Mouse (Mus musculus): ENCODE results near the gene Rhbdl1. TPM values are rescaled to one million over a fixed set of nuclear protein-coding genes. Genes with fewer than 3 reads are reported as not detected.
"Not testable (repeated sequence)": the region's sequence is repeated elsewhere in the genome, so short reads cannot be mapped to it uniquely, and the experiment has no call there.

Gene Rhbdl1
- polyA plus RNA-seq, 1 experiment from 2014 or later = 11.2 TPM

DNA sequence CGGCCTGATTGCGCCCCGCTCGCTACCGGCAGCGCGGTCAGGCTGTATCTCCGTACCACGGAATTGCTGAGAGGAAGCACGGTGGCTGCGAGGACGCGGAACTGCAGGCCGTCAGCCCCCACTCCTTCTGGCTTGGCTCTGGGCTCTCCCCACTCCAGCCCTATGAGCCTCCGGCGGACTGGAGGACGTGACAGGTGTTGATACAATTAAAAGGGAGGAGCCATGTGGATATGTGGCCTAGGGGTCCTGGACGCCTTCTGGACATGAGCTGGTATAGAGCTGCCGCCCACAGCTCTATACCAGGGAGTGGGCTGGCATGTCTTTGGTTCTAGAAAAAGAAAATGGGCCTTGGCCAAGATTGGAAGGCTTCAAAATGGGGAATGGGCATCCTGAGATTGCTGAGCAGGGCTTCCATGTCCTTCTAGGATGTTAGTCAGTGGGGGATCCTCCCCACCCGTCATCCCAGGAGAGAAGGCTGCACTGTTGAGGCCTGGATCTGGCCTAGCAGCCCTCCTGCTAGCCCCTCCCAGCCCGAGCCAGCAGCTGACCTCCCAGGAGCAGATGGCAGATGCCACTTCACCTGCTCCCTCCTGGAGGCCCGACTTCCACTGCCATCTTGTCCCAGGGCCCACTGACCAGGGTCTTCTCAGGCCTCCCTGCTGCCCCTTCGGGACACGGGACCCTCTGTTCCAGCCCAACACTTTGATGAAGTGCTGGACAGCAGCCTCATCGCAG lies 27.3 kb downstream of the Rhbdl1 start:
- peak; percentile 71 for ATAC-seq
- peaks cover 39% of the 10 kb centered on the region for H3K4me1 ChIP-seq

DNA sequence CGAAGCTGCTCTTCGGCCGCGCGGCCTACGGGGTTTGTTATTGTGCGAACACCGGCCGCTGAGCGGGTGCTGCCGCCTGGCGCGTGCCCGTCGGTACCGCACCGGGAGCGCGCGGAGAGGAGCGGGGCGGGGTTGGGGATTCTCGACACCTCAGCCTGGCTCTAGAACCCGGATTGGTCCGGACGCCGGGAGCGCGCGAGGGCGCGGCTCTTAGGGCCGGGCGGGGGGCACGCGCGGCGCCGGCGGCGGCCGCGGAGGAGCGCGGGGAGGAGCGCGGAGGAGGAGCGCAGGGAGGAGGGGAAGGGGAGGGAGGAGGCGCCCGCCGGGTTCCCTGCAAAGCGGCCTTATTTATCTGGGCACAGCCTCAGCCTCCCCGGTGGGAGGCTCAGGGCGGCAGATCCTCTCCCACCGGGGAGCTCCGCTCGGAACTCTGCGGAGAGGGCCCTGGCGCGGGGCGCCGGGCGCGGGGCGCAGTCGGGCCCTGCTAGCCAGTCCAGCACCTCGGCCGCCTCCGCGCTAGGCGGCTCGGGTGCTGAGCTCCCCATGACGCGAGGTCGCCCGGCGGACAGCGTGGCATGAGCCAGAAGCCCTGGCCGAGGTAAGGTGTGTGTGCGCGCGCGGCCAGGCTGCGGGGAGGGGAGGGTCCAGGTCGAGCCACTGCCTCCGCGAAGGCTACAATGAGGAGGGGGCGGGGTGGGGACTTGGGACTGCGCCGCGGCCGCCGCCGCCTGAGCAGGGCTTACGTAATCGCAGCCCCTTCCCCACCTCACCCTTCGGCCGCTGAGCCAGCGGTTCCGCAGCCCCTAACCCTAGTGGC lies 28.1 kb downstream of the Rhbdl1 start, which contains the start of gene Fbxl16:
TSS of gene Fbxl16 (plus strand) at position 297 of the 817 bp plus-strand sequence.
- Histone ChIP-seq H3K9me3 (replicated peaks) (no peaks in the 10 kb centered on the region), H3K27me3 (peaks cover 3% of the 10 kb centered on the region; the same call in 1 of the 2 replicates), H3K36me3 (ENCODE audit: poor library complexity, severe bottlenecking) (no peaks in the 10 kb centered on the region), H3K4me2 (peak within 1 kb of the TSS; percentile 91), H3K4me3 (peak within 1 kb of the TSS; percentile 70), H3K9ac (peak within 1 kb of the TSS; percentile 89), H3K27ac (peak within 1 kb of the TSS; percentile 95), H3K4me1 (peaks cover 41% of the 10 kb centered on the region)
- WGBS = under 1% methylated on average over 89 of the region's 100 CpGs
- ATAC-seq = peak; percentile 84

More for the DNA sequence above, 27.3 kb downstream of the Rhbdl1 start:
- Histone ChIP-seq H3K4me3 (peak overlapping the region; percentile 70), H3K27ac (peak overlapping the region; percentile 95), H3K9me3 (replicated peaks) (no peaks in the 10 kb centered on the region), H3K9ac (peak overlapping the region; percentile 89), H3K27me3 (peaks cover 3% of the 10 kb centered on the region; the same call in 1 of the 2 replicates), H3K36me3 (ENCODE audit: poor library complexity, severe bottlenecking) (no peaks in the 10 kb centered on the region), H3K4me2 (peak overlapping the region; percentile 91)
- 6% methylated on average over 25 of the region's 25 CpGs for WGBS

DNA sequence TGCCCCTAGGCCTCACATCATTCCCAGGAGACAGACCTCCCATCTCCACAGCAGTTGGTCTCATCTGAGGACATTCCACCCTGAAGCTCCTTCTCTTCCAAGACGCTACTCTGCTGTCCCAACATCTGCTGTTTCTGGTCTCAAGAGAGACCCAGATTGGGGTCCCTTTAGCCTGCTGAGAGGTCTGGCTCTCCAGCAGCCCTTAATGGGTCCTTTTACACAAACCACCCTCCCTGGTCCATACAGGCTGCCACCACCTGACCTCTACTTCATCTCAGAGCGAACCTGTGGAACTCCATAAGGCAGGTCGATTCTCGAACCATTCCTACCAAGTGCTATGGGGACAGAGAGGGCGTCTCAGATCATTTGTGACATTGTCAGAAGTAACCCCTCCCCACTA lies 29.1 kb downstream of the Rhbdl1 start:
- H3K9me3 ChIP-seq (replicated peaks) = no peaks in the 10 kb centered on the region
- H3K4me2 ChIP-seq = peak overlapping the region; percentile 91
- no peak for ATAC-seq
- peaks cover 45% of the 10 kb centered on the region for H3K4me1 ChIP-seq
- WGBS = 39% methylated on average over 5 of the region's 5 CpGs
- H3K4me3 ChIP-seq = peak overlapping the region; percentile 70
- H3K9ac ChIP-seq = peak overlapping the region; percentile 89; the same call in 1 of the 2 replicates
- H3K36me3 ChIP-seq (ENCODE audit: poor library complexity, severe bottlenecking) = no peaks in the 10 kb centered on the region
- peaks cover 3% of the 10 kb centered on the region; the same call in 1 of the 2 replicates for H3K27me3 ChIP-seq
- peak overlapping the region; percentile 95 for H3K27ac ChIP-seq

DNA sequence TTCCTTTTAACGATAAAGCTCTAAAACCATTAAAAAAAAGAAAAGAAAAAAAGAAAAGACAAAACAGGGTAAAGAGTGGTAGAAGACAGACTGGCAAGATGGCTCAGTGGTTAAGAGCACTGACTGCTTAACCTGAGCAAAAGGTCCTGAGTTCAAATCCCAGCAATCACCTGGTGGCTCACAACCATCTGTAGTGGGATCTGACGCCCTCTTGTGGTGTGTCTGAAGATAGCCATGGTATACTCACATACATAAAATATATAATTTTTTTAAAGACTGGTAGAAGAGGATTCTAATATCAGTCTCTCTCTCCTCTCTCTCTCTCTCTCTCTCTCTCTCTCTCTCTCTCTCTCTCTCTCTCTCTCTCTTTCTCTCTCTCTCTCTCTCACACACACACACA lies 29.6 kb downstream of the Rhbdl1 start:
- H3K27ac ChIP-seq; H3K27me3 ChIP-seq; H3K9ac ChIP-seq; H3K4me2 ChIP-seq; ATAC-seq; H3K9me3 ChIP-seq (replicated peaks); H3K4me3 ChIP-seq; H3K36me3 ChIP-seq (ENCODE audit: poor library complexity, severe bottlenecking): not testable (repeated sequence)
- 38% methylated on average over 2 of the region's 2 CpGs for WGBS
- H3K4me1 ChIP-seq = peaks cover 46% of the 10 kb centered on the region

DNA sequence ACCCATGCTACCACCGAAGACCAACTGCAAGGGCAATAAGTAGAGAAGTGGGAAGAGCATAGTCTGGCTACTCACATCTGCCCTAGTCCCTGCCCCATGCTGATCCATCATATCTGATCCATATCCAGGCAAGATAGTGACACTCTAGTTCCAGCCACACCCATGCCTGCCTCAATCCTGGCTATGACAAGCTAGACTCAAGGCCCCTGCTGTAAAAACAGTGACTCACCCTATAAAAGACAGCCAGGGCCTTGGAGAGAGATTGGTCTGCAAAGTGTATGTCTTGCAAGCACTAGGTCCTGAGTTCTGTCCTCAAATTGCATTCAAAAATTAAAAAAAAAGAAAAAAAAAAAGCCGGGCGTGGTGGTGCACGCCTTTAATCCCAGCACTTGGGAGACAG lies 30.6 kb downstream of the Rhbdl1 start:
- Histone ChIP-seq H3K4me3 (no peak overlapping the region), H3K9me3 (replicated peaks) (no peaks in the 10 kb centered on the region), H3K4me1 (peaks cover 52% of the 10 kb centered on the region), H3K27ac (no peak overlapping the region), H3K36me3 (ENCODE audit: poor library complexity, severe bottlenecking) (no peaks in the 10 kb centered on the region), H3K4me2 (no peak overlapping the region), H3K27me3 (no peaks in the 10 kb centered on the region), H3K9ac (no peak overlapping the region)
- ATAC-seq = no peak
- 91% methylated on average over 4 of the region's 4 CpGs for WGBS

DNA sequence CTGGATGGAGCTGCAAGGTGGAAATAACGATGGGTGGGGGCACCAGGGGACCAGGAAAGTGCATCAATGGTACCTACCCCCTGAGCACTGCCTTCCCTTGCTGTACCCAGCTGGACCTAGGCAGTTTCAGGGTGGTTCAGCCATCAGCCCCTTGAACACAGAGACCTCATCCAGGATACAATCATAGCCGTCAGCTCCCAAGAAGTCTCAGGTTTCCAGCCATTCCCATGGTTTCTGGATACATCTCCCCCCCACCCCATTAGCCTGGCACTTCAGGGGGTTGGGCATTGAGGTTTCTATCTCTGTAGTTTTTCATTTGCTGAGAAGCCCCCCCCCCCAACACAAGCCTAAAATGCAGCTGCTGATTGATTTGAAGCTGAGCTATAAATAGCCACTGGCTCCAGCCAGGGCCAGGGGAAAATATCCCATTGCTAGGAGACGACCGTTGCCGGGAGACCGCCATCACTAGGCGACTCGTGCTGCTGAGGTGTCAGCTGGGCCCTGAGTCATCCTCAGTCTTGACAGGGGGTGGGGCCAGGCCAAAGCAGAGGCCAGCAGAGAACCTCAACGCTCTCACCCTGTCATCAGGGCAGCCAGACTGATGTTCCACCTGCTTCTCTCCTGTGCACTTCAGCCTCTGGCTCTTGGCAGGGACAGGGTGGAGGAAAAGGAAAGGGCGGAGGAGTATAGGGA lies 34.1 kb downstream of the Rhbdl1 start:
- H3K9ac ChIP-seq = peak overlapping the region; percentile 57
- ATAC-seq = peak; percentile 93
- H3K4me3 ChIP-seq = peak overlapping the region; percentile 14; the same call in 1 of the 2 replicates
- no peaks in the 10 kb centered on the region for H3K36me3 ChIP-seq (ENCODE audit: poor library complexity, severe bottlenecking)
- H3K27ac ChIP-seq = peak overlapping the region; percentile 91
- WGBS = 9% methylated on average over 10 of the region's 10 CpGs
- no peaks in the 10 kb centered on the region for H3K9me3 ChIP-seq (replicated peaks)
- H3K27me3 ChIP-seq = no peaks in the 10 kb centered on the region
- peaks cover 26% of the 10 kb centered on the region for H3K4me1 ChIP-seq
- peak overlapping the region; percentile 42 for H3K4me2 ChIP-seq

DNA sequence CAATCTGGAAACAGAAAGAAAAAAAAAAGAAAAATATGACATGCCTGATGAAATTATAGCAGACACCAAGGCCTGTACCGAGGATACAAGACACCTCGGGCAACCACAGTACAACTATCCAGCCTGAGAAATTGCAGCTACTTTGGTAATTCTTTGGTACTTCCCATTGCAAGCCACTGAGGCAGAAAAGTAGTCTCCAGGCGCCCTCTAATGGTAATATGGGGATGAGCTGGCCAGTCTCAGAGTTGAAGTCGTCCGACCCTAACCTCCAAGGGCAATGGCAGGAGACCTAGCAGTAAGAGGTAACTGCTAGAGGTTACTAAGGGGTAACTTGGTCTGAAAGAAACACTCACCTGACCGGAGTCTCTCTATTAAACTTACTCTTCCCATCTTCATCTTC lies 36.1 kb downstream of the Rhbdl1 start:
- H3K9ac ChIP-seq = no peak overlapping the region
- ATAC-seq = 0 out of 2 replicates have a peak, but pooled peaks have one; percentile 6
- no peaks in the 10 kb centered on the region for H3K36me3 ChIP-seq (ENCODE audit: poor library complexity, severe bottlenecking)
- 8% methylated on average over 6 of the region's 6 CpGs for WGBS
- no peak overlapping the region for H3K27ac ChIP-seq
- H3K9me3 ChIP-seq (replicated peaks) = no peaks in the 10 kb centered on the region
- H3K27me3 ChIP-seq = no peaks in the 10 kb centered on the region
- peaks cover 40% of the 10 kb centered on the region for H3K4me1 ChIP-seq
- no peak overlapping the region for H3K4me3 ChIP-seq
- no peak overlapping the region for H3K4me2 ChIP-seq

DNA sequence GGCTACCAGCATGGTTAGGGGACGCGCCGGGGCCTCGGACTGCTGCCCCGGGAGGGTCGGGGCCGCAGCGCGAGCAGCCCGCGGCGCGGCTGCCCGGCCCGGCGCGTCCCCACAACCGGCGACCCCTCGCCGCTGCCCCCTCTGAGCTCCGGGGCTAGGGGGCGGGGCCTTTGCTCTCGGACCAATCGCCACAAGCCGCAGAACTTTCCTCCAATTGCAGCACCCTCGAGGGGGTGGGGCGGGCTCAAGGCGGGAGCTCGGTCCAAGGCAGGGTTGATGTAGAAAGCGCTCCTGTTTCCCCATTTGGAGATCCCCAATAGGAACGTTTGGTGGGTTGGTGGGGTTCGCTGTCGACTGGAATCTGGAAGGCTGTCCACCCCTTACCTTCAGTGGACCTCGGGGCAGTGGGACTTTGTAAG lies 40.1 kb downstream of the Rhbdl1 start, which contains the start of gene Metrn:
TSS of gene Metrn (minus strand) at position 186 of the 419 bp plus-strand sequence.
- H3K27ac ChIP-seq = peak within 1 kb of the TSS; percentile 68
- 1% methylated on average over 32 of the region's 35 CpGs for WGBS
- no peaks in the 10 kb centered on the region for H3K36me3 ChIP-seq (ENCODE audit: poor library complexity, severe bottlenecking)
- H3K4me3 ChIP-seq = peak within 1 kb of the TSS; percentile 74
- no peaks in the 10 kb centered on the region for H3K9me3 ChIP-seq (replicated peaks)
- H3K4me1 ChIP-seq = peaks cover 55% of the 10 kb centered on the region
- H3K27me3 ChIP-seq = no peaks in the 10 kb centered on the region
- peak; percentile 67 for ATAC-seq
- peak within 1 kb of the TSS; percentile 75 for H3K9ac ChIP-seq
- peak within 1 kb of the TSS; percentile 94 for H3K4me2 ChIP-seq

DNA sequence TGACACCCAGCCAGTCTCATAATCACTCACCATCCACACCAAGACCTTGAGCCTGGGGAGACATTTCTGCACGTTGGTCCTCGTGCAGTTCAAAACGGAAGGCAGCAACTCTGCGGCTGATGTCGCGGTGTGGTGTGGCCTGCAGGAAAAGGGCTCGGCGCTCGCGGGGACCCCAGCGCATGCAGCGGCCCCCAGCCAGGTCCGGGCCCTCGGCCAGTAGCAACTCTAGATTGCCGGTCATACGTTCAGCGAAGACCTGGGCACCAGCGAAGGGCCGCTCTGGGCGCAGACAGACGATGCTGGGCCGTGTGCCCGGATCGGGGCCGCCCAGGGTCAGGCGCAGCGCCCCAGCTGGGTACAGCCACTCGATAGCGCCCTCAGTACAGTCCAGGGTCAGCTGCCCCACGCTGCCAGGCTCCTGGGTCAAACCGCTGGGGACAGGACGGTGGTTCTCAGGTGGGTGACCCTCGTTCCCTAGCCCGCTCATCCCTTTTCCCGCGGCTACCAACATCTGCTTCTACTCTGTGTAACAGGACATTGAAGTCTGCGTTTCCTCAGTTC lies 40.8 kb downstream of the Rhbdl1 start:
- ATAC-seq = no peak
- no peaks in the 10 kb centered on the region for H3K27me3 ChIP-seq
- 1% methylated on average over 37 of the region's 37 CpGs for WGBS

DNA sequence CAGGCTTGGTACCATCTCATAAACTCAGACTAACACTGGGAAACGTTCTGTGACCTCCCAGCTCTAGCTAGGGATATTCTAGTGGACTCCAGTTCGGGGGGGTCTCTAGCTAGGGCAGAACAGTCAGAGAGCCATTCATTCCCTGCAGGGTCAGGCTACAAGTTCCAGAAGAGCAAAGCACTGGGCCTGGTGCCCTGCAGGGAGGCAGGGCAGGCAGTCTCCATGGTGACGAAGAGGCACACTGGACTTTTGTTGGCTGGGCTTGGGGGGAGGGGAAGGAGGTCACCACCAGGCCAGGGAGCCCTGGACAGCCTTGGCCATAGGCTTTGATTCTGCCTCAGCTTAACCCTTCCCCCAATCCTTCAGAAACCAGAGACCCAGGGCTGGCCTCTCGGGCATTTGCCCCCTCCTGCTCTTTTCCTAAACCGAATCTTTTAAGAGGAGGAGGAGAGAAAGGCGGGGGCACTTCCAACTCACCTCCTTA lies 41.4 kb downstream of the Rhbdl1 start, which contains the start of gene AC134908.4:
TSS of gene AC134908.4 (minus strand) at position 51 of the 484 bp plus-strand sequence.
- no peaks in the 10 kb centered on the region for H3K27me3 ChIP-seq
- peak within 1 kb of the TSS; percentile 94 for H3K4me2 ChIP-seq
- H3K4me3 ChIP-seq = peak within 1 kb of the TSS; percentile 74
- H3K27ac ChIP-seq = peak within 1 kb of the TSS; percentile 94
- 5% methylated on average over 6 of the region's 6 CpGs for WGBS
- H3K9me3 ChIP-seq (replicated peaks) = no peaks in the 10 kb centered on the region
- 0 out of 2 replicates have a peak, but pooled peaks cover under 1% of the 10 kb centered on the region for H3K36me3 ChIP-seq (ENCODE audit: poor library complexity, severe bottlenecking)
- H3K9ac ChIP-seq = peak within 1 kb of the TSS; percentile 75
- H3K4me1 ChIP-seq = peaks cover 67% of the 10 kb centered on the region
- ATAC-seq = no peak

More for the DNA sequence above, 40.8 kb downstream of the Rhbdl1 start:
- H3K27ac ChIP-seq = peak overlapping the region; percentile 68
- peak overlapping the region; percentile 74 for H3K4me3 ChIP-seq
- no peaks in the 10 kb centered on the region for H3K9me3 ChIP-seq (replicated peaks)
- peaks cover 61% of the 10 kb centered on the region for H3K4me1 ChIP-seq
- H3K9ac ChIP-seq = peak overlapping the region; percentile 75
- H3K36me3 ChIP-seq (ENCODE audit: poor library complexity, severe bottlenecking) = no peaks in the 10 kb centered on the region
- peak overlapping the region; percentile 94 for H3K4me2 ChIP-seq

DNA sequence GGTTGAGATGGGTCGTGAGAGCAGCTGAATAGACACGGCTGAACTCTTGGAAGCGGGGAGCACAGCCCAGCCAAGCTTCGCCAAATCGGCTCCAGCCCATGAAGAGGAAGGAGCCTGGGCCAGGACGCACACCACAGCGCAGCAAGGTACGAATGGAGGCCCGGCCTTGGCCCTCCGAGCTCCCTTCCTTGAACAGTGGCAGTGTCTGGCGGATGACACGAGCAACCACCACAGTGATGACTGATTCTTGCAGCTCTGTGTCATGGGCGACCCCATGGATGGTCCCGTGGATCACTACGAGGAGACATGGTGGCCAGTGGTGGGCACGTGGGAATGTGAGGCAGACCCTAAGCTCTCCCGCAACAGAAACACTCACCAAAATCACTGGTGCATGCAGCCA lies 42.1 kb downstream of the Rhbdl1 start:
- no peak for ATAC-seq
- 0 out of 2 replicates have a peak, but pooled peaks cover 5% of the 10 kb centered on the region for H3K36me3 ChIP-seq (ENCODE audit: poor library complexity, severe bottlenecking)
- peaks cover 70% of the 10 kb centered on the region for H3K4me1 ChIP-seq
- H3K9me3 ChIP-seq (replicated peaks) = no peaks in the 10 kb centered on the region
- H3K4me2 ChIP-seq = peak overlapping the region; percentile 94
- H3K9ac ChIP-seq = peak overlapping the region; percentile 75
- no peaks in the 10 kb centered on the region for H3K27me3 ChIP-seq
- peak overlapping the region; percentile 94 for H3K27ac ChIP-seq
- H3K4me3 ChIP-seq = peak overlapping the region; percentile 74
- 50% methylated on average over 17 of the region's 17 CpGs for WGBS

Data from forebrain, embryonic 13.5 days (tissue).